Mouse (Mus musculus): ENCODE measurements around the gene Rabggta.

Gene Rabggta

DNA sequence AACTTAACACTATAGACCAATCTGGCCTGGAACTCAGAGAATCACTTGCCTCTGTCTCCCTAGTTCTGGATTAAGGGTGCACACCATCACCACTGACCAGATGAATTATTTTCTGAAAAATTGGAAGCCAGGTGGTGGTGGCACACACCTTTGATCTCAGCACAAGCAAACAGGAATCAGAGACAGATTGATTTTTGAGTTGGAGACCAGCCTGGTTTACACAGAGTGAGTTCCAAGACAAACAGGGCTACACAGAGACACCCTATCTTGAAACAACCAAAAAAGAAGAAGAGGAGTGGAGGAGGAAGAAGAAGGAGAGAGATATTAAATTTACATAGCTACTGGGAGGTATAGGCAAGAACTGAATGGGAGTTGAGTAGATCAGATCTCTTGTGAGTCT is 4.2 kb upstream of the Rabggta start:
- Histone ChIP-seq H3K4me1 (replicated peaks; ENCODE audit: low read depth, low read length) (peaks cover 37% of the 10 kb centered on the region), H3K36me3 (ENCODE audit: insufficient read depth, low read length) (no peaks in the 10 kb centered on the region), H3K9me3 (ENCODE audit: low read length) (no peaks in the 10 kb centered on the region), H3K4me3 (replicated peaks; ENCODE audit: low read length) (no peak overlapping the region), H3K27me3 (ENCODE audit: insufficient read depth, low read length) (peaks cover 19% of the 10 kb centered on the region)
- TF ChIP-seq NANOG (IDR thresholded peaks at IDR 0.05; ENCODE audit: borderline replicate concordance, low read length), result no peak
- no peak for TF ChIP-seq POU5F1 (IDR thresholded peaks at IDR 0.05; ENCODE audit: borderline replicate concordance, low read length)
- no peak for TF ChIP-seq CTCF (conservative IDR thresholded peaks at IDR 0.05; ENCODE audit: low read length)

DNA sequence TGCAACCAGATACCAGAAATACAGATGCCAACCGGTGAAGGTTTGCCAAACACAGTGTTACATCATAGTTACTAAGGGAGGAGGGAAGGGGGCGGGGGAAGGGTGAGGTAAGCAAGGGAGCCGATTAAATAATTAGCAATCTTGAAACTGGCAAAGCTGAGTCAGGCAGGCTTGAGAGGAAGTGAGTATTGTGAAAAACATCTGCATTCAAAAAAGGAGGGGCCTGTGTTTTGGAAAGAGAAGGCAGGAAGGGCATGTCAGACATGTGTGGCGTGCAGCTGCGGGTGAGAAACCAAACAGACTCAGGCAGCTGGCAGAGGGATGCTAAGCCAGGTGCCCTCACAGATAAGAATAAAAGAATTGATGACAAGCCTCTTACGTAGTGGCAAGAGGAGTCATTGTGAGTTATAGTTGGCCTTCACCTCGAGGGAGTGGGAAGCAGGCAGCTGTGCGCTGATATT is 2.4 kb upstream of the Rabggta start:
- Histone ChIP-seq H3K4me1 (replicated peaks; ENCODE audit: low read depth, low read length) (peaks cover 55% of the 10 kb centered on the region), H3K27me3 (ENCODE audit: insufficient read depth, low read length) (peaks cover 5% of the 10 kb centered on the region; the same call in 1 of the 2 replicates), H3K9me3 (ENCODE audit: low read length) (no peaks in the 10 kb centered on the region), H3K36me3 (ENCODE audit: insufficient read depth, low read length) (peaks cover 15% of the 10 kb centered on the region), H3K4me3 (replicated peaks; ENCODE audit: low read length) (no peak overlapping the region)
- TF ChIP-seq POU5F1 (IDR thresholded peaks at IDR 0.05; ENCODE audit: borderline replicate concordance, low read length) (no peak), NANOG (IDR thresholded peaks at IDR 0.05; ENCODE audit: borderline replicate concordance, low read length) (no peak), CTCF (conservative IDR thresholded peaks at IDR 0.05; ENCODE audit: low read length) (no peak)

DNA sequence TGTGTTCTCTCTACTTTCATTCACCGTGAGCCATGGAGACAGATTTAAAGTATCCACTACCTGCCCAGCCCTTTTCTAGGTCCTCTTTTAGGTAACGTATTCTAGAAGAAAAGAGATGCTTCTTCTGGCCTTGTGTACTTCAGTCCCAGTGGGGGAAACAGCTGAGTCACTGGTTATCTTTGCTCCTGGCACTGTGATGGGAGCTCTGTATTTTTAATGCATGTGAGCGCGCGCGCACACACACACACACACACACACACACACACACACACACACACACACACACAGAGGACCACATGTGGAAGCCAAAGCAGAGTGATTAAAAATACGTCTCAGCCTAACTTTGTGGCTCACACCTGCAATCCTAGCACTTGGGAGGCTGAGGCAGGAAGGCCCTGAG is 1.4 kb upstream of the Rabggta start:
- no peak overlapping the region for H3K4me3 ChIP-seq (replicated peaks; ENCODE audit: low read length)
- peaks cover 65% of the 10 kb centered on the region for H3K4me1 ChIP-seq (replicated peaks; ENCODE audit: low read depth, low read length)
- H3K36me3 ChIP-seq (ENCODE audit: insufficient read depth, low read length), result peaks cover 25% of the 10 kb centered on the region
- TF ChIP-seq POU5F1 (IDR thresholded peaks at IDR 0.05; ENCODE audit: borderline replicate concordance, low read length) (no peak), CTCF (conservative IDR thresholded peaks at IDR 0.05; ENCODE audit: low read length) (no peak), NANOG (IDR thresholded peaks at IDR 0.05; ENCODE audit: borderline replicate concordance, low read length) (no peak)
- H3K9me3 ChIP-seq (ENCODE audit: low read length), result no peaks in the 10 kb centered on the region
- 0 out of 2 replicates have a peak, but pooled peaks cover 5% of the 10 kb centered on the region for H3K27me3 ChIP-seq (ENCODE audit: insufficient read depth, low read length)

DNA sequence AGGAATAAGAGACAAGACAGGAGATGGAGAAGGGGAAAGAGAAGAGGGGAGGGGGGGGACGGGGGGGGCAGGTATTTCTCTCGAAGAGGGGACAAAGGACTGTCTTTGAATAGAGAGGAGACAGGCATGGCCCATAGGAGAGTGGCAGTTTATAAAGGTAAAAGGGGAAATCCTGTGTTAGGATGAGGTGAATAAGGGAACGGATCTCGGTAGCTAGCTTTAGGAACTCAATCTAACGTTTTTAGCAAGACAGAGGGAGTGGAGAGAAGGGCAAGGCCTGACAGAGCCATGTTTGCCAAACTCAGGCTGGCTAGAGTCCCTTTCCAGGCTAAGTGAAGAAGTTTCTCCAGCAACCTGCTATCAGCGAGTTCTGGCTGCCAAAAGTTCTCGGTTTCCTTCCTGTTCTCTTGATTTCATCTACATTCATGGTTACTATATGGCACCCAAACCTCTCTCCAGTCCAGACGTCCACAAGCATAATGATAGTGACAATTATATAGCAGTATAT is 429 bp upstream of the Rabggta start:
- peak overlapping the region; percentile 86 for H3K4me3 ChIP-seq (replicated peaks; ENCODE audit: low read length)
- TF ChIP-seq NANOG (IDR thresholded peaks at IDR 0.05; ENCODE audit: borderline replicate concordance, low read length), result no peak
- TF ChIP-seq POU5F1 (IDR thresholded peaks at IDR 0.05; ENCODE audit: borderline replicate concordance, low read length), result no peak
- TF ChIP-seq CTCF (conservative IDR thresholded peaks at IDR 0.05; ENCODE audit: low read length), result no peak
- no peaks in the 10 kb centered on the region for H3K9me3 ChIP-seq (ENCODE audit: low read length)

DNA sequence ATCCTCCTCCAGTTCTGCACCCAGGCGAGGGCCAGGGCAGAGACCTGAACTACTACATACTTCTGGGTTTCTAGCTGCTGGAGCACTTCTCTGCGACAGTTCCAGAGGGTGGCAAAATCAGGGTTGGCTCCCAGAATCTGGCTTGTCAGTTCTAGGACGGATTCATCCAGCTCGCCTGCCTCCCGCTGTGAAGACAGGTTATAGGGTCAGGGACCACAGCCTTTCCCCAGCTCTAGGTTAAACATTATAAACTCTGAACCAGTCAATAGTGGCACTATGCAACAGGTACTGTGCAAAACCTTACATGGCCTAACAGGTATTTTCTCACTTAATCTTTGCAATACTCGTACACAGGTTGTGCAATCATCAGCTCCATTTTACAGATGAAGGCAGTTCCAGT is 987 bp downstream of the Rabggta start:
- no peak for TF ChIP-seq NANOG (IDR thresholded peaks at IDR 0.05; ENCODE audit: borderline replicate concordance, low read length)
- no peak for TF ChIP-seq POU5F1 (IDR thresholded peaks at IDR 0.05; ENCODE audit: borderline replicate concordance, low read length)
- no peak for TF ChIP-seq CTCF (conservative IDR thresholded peaks at IDR 0.05; ENCODE audit: low read length)
- Histone ChIP-seq H3K4me1 (replicated peaks; ENCODE audit: low read depth, low read length) (peaks cover 57% of the 10 kb centered on the region), H3K36me3 (ENCODE audit: insufficient read depth, low read length) (peaks cover 49% of the 10 kb centered on the region), H3K4me3 (replicated peaks; ENCODE audit: low read length) (peak overlapping the region; percentile 86), H3K9me3 (ENCODE audit: low read length) (no peaks in the 10 kb centered on the region), H3K27me3 (ENCODE audit: insufficient read depth, low read length) (no peaks in the 10 kb centered on the region)

More for the DNA sequence above, 429 bp upstream of the Rabggta start:
- Histone ChIP-seq H3K27me3 (ENCODE audit: insufficient read depth, low read length) (no peaks in the 10 kb centered on the region), H3K4me1 (replicated peaks; ENCODE audit: low read depth, low read length) (peaks cover 61% of the 10 kb centered on the region), H3K36me3 (ENCODE audit: insufficient read depth, low read length) (peaks cover 35% of the 10 kb centered on the region)

DNA sequence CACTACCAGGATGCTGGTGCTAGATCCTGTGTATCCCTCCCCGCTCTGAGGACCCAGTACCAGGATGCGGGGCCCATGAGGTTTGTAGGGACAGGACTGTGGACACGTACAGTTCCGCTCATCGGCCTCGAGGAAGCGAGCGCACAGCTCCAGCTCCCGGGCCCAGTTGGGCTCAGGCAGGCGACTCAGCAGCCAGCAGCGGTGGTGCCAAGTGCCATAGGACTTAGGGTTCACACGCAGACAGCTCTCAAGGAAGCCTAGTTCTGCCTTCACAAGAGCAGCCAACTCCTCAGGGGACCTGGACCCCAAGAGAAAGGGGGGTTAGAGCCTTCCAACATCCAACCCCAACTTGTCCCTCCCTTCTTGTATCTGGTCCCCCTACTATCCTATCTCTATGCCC is 1.4 kb downstream of the Rabggta start:
- peaks cover 53% of the 10 kb centered on the region for H3K36me3 ChIP-seq (ENCODE audit: insufficient read depth, low read length)
- H3K9me3 ChIP-seq (ENCODE audit: low read length), result no peaks in the 10 kb centered on the region
- H3K27me3 ChIP-seq (ENCODE audit: insufficient read depth, low read length), result no peaks in the 10 kb centered on the region
- peaks cover 57% of the 10 kb centered on the region for H3K4me1 ChIP-seq (replicated peaks; ENCODE audit: low read depth, low read length)
- H3K4me3 ChIP-seq (replicated peaks; ENCODE audit: low read length), result peak overlapping the region; percentile 86
- TF ChIP-seq CTCF (conservative IDR thresholded peaks at IDR 0.05; ENCODE audit: low read length) (no peak), NANOG (IDR thresholded peaks at IDR 0.05; ENCODE audit: borderline replicate concordance, low read length) (no peak), POU5F1 (IDR thresholded peaks at IDR 0.05; ENCODE audit: borderline replicate concordance, low read length) (no peak)

DNA sequence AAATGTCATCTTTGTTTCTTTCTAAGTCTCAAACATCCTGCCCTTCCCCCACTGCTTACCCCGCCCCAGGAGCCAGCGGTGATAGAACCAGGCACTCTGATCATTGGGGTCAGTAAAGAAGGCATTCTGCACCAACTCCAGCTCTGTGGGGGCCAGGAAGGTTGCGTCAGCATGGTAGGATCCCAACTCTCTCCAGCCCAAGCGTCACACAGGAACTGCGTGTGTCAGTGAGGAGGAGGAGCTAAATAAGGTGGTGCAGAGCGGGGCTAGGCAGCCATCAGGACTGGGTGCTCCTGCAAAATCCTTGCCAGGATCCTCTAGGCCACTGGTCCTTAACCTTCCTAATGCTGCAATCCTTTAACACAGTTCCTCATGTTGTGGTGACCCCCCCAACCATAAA is 2.3 kb downstream of the Rabggta start:
- TF ChIP-seq CTCF (conservative IDR thresholded peaks at IDR 0.05; ENCODE audit: low read length), result no peak
- TF ChIP-seq NANOG (IDR thresholded peaks at IDR 0.05; ENCODE audit: borderline replicate concordance, low read length), result no peak
- no peak for TF ChIP-seq POU5F1 (IDR thresholded peaks at IDR 0.05; ENCODE audit: borderline replicate concordance, low read length)
- peaks cover 58% of the 10 kb centered on the region for H3K4me1 ChIP-seq (replicated peaks; ENCODE audit: low read depth, low read length)
- H3K36me3 ChIP-seq (ENCODE audit: insufficient read depth, low read length), result peaks cover 56% of the 10 kb centered on the region
- H3K9me3 ChIP-seq (ENCODE audit: low read length), result no peaks in the 10 kb centered on the region
- peak overlapping the region; percentile 86 for H3K4me3 ChIP-seq (replicated peaks; ENCODE audit: low read length)
- H3K27me3 ChIP-seq (ENCODE audit: insufficient read depth, low read length), result no peaks in the 10 kb centered on the region

DNA sequence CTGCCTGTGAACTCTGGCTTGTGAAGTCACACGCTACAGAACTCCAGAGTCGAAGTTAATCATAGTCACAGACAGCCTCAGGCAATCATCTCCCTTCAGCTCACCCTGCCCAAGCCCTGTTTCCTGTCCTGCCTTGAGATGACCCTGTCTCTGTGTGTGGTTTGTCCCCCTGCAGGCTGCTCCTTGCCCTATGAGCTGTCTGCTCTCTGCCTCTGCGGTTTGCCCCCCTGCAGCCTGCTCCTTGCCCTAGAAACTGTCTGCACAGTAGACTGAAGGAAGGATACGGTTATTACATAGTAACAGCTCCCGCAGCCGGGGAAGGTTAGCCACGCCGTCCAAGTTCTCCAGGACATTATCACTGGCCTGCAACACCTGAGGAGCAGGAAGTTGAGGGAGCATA is 5.2 kb downstream of the Rabggta start:
- Histone ChIP-seq H3K4me1 (replicated peaks; ENCODE audit: low read depth, low read length) (peaks cover 72% of the 10 kb centered on the region), H3K36me3 (ENCODE audit: insufficient read depth, low read length) (peaks cover 56% of the 10 kb centered on the region), H3K4me3 (replicated peaks; ENCODE audit: low read length) (no peak overlapping the region), H3K9me3 (ENCODE audit: low read length) (no peaks in the 10 kb centered on the region), H3K27me3 (ENCODE audit: insufficient read depth, low read length) (peaks cover 15% of the 10 kb centered on the region)
- TF ChIP-seq CTCF (conservative IDR thresholded peaks at IDR 0.05; ENCODE audit: low read length), result no peak
- no peak for TF ChIP-seq NANOG (IDR thresholded peaks at IDR 0.05; ENCODE audit: borderline replicate concordance, low read length)
- no peak for TF ChIP-seq POU5F1 (IDR thresholded peaks at IDR 0.05; ENCODE audit: borderline replicate concordance, low read length)

DNA sequence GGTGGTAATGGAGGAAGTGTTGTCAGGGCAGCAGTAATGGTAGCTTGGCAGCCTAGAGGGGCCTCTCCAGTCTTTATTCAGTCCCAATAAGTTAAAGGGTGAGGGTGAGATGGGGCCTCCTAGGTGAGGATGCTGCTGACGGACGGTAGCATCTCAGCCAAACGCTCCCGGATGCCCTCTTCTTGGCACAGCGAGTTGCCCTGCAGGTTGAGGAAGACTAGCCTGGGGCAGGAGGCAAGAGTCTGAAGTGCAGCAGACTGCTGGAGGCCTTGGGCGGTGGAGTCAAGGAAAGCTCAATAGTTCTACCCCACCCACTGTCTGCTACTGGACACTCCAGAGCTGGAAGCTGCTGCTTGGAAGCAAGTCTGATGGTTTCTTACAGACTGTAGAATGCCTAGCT is 5.8 kb downstream of the Rabggta start:
- H3K4me3 ChIP-seq (replicated peaks; ENCODE audit: low read length), result no peak overlapping the region
- H3K9me3 ChIP-seq (ENCODE audit: low read length), result no peaks in the 10 kb centered on the region
- H3K4me1 ChIP-seq (replicated peaks; ENCODE audit: low read depth, low read length), result peaks cover 75% of the 10 kb centered on the region
- no peak for TF ChIP-seq NANOG (IDR thresholded peaks at IDR 0.05; ENCODE audit: borderline replicate concordance, low read length)
- no peak for TF ChIP-seq CTCF (conservative IDR thresholded peaks at IDR 0.05; ENCODE audit: low read length)
- no peak for TF ChIP-seq POU5F1 (IDR thresholded peaks at IDR 0.05; ENCODE audit: borderline replicate concordance, low read length)
- peaks cover 56% of the 10 kb centered on the region for H3K36me3 ChIP-seq (ENCODE audit: insufficient read depth, low read length)
- peaks cover 21% of the 10 kb centered on the region for H3K27me3 ChIP-seq (ENCODE audit: insufficient read depth, low read length)
